Mouse (Mus musculus) myocyte (in vitro differentiated cells): Measurements from ENCODE around the gene Setd1b.

ENCODE experiments used
- CEBPB ChIP-seq: IDR thresholded peaks from 2 replicates; pipeline ENCODE4 v1.6.1; 2011; ENCODE audit warnings: mild to moderate bottlenecking, moderate library complexity; ENCODE audit not compliant: poor library complexity, insufficient read depth, severe bottlenecking
- E2F4 ChIP-seq: IDR thresholded peaks from one replicate; pipeline ENCODE4 v1.6.1; 2011; ENCODE audit warnings: mild to moderate bottlenecking, control low read depth, moderate library complexity; ENCODE audit not compliant: insufficient read depth
- MAX ChIP-seq: IDR thresholded peaks from one replicate; pipeline ENCODE4 v1.6.1; 2011; ENCODE audit warnings: low read depth, mild to moderate bottlenecking, control low read depth
- MYOG ChIP-seq, 3 experiments: IDR thresholded peaks; one replicate each; pipeline ENCODE4 v1.6.1; 2011; ENCODE audit warnings: control low read depth in 2 of 3, low read depth in 2 of 3, mild to moderate bottlenecking in 2 of 3; ENCODE audit not compliant: insufficient read length in 2 of 3, control insufficient read depth in 1 of 3, insufficient read depth in 1 of 3
- POLR2A ChIP-seq: IDR thresholded peaks from one replicate; pipeline ENCODE4 v1.6.1; 2011; ENCODE audit warnings: low read depth, mild to moderate bottlenecking, control low read depth, moderate library complexity; ENCODE audit not compliant: insufficient read length
- POLR2AphosphoS2 ChIP-seq: IDR thresholded peaks from one replicate; pipeline ENCODE4 v1.6.1; 2011; ENCODE audit warnings: low read depth, control low read depth; ENCODE audit not compliant: insufficient read length
- REST ChIP-seq: IDR thresholded peaks from one replicate; pipeline ENCODE4 v1.6.1; 2011; ENCODE audit warnings: mild to moderate bottlenecking, control low read depth, moderate library complexity; ENCODE audit not compliant: insufficient read depth, insufficient read length
- TCF12 ChIP-seq: IDR thresholded peaks from one replicate; pipeline ENCODE4 v1.6.1; 2011; ENCODE audit warnings: mild to moderate bottlenecking, control low read depth; ENCODE audit not compliant: poor library complexity, insufficient read depth, severe bottlenecking
- USF1 ChIP-seq: IDR thresholded peaks from one replicate; pipeline ENCODE4 v1.6.1; 2011; ENCODE audit warnings: low read depth, mild to moderate bottlenecking, control low read depth, moderate library complexity

DNA sequence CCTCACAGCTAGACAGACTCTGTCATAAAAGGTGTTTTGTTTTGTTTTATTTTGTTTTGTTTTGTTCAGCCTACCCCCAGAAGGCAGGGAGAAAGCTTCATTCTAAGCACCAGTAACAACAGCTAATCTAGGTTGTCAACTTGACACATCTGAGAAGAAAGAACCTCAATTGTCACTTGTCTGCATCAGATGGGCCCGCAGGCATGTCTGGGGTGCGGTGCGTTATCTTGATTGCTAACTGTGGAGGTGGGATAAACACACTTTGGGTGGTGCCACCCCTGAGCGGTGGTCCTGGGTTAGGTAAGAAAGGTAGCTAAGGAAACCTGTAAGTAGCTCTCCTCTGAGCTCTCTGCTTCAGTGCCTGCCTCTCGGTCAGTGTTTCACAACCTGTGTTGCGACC lies 15.0 kb upstream of the Setd1b start:
- TF ChIP-seq POLR2A (no peak), TCF12 (no peak), POLR2AphosphoS2 (no peak), USF1 (no peak), E2F4 (no peak), MAX (no peak), REST (no peak), MYOG (IDR thresholded peaks at IDR 0.05; ENCODE audit: control insufficient read depth in 1 of 3, insufficient read depth in 1 of 3, insufficient read length in 2 of 3, low read depth in 2 of 3) (no peak), CEBPB (no peak)
